Mouse (Mus musculus) E14TG2a.4 (cell line): Measurements from ENCODE around the gene Zfp978.
"Not testable (repeated sequence)": the region's sequence is repeated elsewhere in the genome, so short reads cannot be mapped to it uniquely, and the experiment has no call there.

Experiments
- CTCF ChIP-seq: conservative IDR thresholded peaks from 2 replicates; pipeline ENCODE4 v1.5.1; 2014; ENCODE audit warnings: low read length
- NANOG ChIP-seq: IDR thresholded peaks from 2 replicates; pipeline ENCODE4 v1.6.1; 2014; ENCODE audit warnings: borderline replicate concordance, low read length, mixed read lengths
- POU5F1 ChIP-seq: IDR thresholded peaks from 2 replicates; pipeline ENCODE4 v1.6.1; 2014; ENCODE audit warnings: low read length, borderline replicate concordance

GRCm38 (mm10) chr4:147399505-147399904, 38.4 kb downstream of the Zfp978 start:
- not testable (repeated sequence) for TF ChIP-seq CTCF, POU5F1, NANOG
